Mouse (Mus musculus) lung, postnatal 0 days (tissue): Measurements from ENCODE around the gene Lzts3.

Source experiments
- CTCF ChIP-seq: IDR thresholded peaks from 2 replicates; pipeline ENCODE4 v1.5.1; 2016; ENCODE audit warnings: antibody characterized with exemption, mild to moderate bottlenecking
- EP300 ChIP-seq: IDR thresholded peaks from 2 replicates; pipeline ENCODE4 v1.6.1; 2016; ENCODE audit warnings: antibody characterized with exemption, mild to moderate bottlenecking, control low read depth

DNA sequence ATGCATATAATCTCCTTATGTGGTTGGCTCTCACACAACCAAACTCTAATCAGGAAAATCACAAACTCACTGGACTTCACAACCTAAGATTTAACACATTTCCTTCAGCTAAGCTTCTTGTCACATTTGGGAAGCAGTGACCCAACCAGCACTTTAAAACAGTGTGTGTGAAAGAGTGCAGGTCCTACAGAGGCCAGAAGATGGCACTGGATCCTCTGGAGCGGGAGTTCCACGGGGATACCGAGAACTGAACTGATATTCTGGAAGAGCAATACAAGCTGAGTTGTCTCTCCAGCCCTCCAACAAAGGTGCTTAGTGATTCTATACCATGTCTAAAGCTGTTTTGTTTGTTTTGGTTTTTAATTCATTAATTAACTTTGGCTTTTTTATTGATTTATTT lies 29.5 kb downstream of the Lzts3 start:
- no peak for TF ChIP-seq EP300
- peak; percentile 62 for TF ChIP-seq CTCF
